Mouse (Mus musculus): ENCODE measurements around the gene Yes1.
"Not testable (repeated sequence)": the region's sequence is repeated elsewhere in the genome, so short reads cannot be mapped to it uniquely, and the experiment has no call there.

Gene Yes1

DNA sequence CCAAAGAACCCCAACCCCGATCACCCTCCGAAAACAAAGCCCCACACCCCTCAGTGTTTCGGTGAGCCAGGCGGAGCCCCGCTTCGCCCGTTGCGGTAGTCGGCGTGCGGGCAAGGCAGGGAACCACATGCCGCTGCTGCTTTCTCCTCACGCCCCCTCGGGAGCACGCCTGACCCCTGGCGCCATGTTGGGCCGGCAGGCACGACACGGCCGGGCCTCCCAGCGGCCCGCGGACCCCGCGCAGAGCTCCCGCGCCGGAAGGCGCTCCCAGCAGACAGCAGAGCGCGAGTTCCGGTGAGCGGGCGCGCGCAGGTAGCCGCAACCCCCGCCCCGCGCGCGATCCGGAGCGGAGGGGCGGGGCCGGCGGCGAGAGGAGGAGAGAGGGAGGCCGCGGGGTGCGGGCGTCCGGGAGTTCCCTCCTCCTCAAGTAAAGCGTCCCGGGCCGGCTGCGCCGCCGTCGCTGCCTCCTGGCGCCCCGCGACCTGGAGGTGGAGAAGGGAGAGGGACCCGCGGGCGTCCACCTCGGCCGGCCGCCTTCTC lies at the start of gene Yes1:
TSS of gene Yes1 (plus strand) at position 371 of the 540 bp plus-strand sequence.
- no peak for DNase-seq (ENCODE audit: low read depth in 1 of 2, low spot score in 2 of 2)

GRCm38 (mm10) chr5:32564697-32565096 lies 46.3 kb upstream of the Yes1 start:
- no peak for DNase-seq (ENCODE audit: low read depth in 1 of 2, low spot score in 2 of 2)

- no peak for DNase-seq (ENCODE audit: low read depth in 1 of 2, low spot score in 2 of 2)
Measured at GRCm38 (mm10) chr5:32571802-32572201, 39.2 kb upstream of the Yes1 start.

DNA sequence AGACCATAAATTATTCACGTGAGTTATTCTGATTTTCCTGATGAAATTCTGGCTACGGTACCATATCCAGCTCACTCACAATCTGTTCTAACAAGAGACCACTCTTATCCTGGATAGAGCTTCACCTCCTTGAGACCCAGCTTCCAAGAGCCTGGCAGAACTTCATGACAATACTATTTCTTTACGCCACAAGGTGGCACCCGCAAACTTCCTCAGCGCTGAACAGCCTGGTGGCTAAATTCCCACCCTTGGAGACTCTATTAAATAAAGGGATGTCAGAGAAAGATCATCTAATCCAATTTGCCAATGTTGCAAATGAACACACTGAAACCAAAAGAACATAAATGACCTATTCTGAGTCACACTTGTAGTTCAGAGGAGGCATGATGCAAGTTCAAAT lies 22.8 kb upstream of the Yes1 start:
- no peak for DNase-seq (ENCODE audit: low read depth in 1 of 2, low spot score in 2 of 2)

GRCm38 (mm10) chr5:32593793-32594192 lies 17.2 kb upstream of the Yes1 start:
- no peak for DNase-seq (ENCODE audit: low read depth in 1 of 2, low spot score in 2 of 2)

GRCm38 (mm10) chr5:32594358-32594757 lies 16.6 kb upstream of the Yes1 start:
- DNase-seq (ENCODE audit: low read depth in 1 of 2, low spot score in 2 of 2), result no peak

DNA sequence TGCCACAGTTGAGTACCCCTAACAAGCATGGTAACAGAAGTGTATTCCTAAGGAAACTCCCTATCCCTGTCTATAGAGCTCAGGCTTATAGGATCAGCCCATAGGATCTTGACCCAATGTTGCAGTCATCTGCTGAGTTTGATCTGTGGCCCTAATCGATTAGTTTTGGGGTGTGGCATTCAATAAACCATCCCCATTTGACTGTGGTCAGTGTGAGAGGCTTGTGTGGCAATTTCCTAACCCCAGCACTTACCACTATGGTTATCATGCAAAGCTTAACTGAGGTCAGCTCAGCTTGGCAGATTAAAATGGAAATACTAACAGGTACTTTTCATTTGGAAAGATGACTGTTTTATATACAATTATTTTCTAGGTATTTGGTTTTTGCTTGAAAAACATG lies 5.1 kb upstream of the Yes1 start:
- no peak for DNase-seq (ENCODE audit: low read depth in 1 of 2, low spot score in 2 of 2)

DNA sequence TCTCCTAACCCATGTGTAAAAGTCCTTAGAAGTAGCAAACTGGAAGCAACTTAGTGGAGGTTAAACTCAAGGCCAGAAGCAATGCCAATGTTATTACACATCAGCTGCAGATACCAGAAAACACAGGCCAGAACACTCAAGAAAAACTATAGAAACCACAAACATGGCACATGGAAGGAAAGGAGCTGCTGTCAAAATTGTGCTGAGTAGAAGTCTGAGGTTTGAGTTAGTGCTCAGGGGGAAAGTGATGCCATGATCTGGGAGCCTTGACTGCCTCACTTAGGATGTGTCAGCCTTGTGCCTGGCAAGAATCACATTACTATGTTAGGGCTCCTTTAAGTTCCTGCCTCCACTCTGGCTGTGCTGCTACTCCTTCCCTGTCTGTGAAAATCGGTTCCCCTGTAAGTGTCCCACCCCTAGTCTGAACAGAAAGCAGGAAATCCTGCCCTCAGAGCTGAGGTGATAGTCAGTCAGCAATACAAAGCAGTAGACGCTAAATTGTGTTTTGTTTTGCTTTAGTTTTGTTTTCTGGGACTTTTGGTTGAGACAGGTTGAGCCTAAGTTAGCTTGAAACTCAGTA lies 3.1 kb upstream of the Yes1 start:
- DNase-seq (ENCODE audit: low read depth in 1 of 2, low spot score in 2 of 2), result no peak

DNA sequence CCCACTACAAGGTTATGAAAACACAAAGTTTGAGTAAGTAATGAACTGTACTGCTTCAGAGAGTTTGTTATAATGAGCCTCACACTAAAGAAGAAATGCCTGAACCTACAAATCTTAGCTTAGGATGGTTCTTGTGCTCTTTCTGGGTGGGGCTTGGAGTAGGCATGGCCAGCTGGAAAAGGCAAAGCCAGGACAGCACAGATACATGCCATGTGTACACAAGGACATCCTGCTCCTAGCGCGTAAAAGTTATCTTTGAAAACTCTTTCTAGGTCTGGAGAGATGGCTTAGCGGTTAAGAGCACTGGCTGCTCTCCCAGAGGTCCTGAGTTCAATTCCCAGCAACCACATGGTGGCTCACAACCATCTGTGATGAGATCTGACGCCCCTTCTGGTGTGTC lies 2.5 kb upstream of the Yes1 start:
- no peak for DNase-seq (ENCODE audit: low read depth in 1 of 2, low spot score in 2 of 2)

GRCm38 (mm10) chr5:32610064-32610800 lies 739 bp upstream of the Yes1 start:
- no peak for DNase-seq (ENCODE audit: low read depth in 1 of 2, low spot score in 2 of 2)

DNA sequence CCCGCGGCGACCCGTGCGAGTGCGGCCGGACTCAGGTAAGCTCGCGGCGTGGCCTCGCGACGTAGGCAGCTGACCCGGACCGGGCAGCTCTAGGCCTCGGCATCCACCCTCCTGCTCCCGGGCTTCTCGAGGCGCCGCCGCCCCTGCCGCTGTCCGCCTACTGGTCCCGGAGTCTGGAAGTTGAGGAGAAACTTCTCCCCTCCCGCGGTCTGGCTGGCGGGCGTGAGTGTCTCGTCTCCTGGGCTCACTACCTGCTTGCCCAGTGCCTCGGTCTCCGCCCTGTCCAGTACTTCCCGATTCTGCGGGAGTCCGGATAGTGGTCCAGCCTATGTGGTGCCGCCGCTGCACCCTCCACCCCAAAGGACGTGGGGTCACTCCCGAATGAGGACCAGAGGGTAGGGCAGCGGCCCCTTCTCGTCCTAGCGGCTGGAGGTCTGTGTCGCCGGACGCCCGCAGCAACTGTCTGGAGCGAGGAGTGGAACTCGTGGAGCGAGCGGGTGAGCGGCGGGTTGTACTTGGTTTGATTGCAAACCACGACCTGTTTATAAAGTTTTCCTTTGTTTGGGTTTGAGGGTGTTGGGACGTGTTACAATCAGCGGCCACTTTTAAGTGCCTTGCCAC lies 480 bp downstream of the Yes1 start:
- DNase-seq (ENCODE audit: low read depth in 1 of 2, low spot score in 2 of 2), result peak in 1 of 2 experiments; percentile 9

DNA sequence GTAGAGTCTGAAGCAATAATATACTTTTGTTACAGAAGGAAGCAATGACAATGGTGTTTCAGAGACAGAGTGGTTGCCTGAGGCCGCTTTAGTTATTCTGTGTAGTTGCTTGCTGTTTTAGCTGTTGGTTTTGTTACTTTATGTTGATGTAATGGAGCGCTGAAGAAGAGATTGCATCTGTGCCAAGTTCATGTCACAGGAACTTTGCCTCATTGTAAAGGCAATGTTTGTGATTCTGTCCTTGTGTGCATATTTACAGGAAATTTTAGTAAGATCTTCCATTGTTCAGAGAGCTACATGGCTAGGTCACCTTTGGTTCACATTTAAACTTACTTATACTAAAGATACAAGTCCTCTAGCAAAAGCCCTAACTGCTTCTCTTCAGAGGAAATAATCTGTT lies 3.3 kb downstream of the Yes1 start:
- DNase-seq (ENCODE audit: low read depth in 1 of 2, low spot score in 2 of 2), result no peak

- DNase-seq (ENCODE audit: low read depth in 1 of 2, low spot score in 2 of 2), result no peak
Measured at GRCm38 (mm10) chr5:32614691-32615090, 3.7 kb downstream of the Yes1 start.

DNA sequence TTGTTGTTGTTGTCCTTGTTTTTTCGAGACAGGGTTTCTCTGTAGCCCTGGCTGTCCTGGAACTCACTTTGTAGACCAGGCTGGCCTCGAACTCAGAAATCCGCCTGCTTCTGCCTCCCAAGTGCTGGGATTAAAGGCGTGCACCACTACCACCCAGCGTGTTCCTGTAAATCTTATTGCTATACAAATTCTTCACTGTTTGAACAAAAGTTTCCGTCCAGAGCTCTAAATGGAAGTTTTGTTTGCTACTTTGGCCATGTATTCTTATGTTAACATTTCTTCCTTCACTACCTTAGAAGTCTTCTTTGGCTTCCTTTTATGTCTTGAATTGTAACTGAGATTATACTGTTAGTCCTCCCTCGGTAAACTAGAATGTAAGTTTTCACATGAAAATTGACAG lies 5.5 kb downstream of the Yes1 start:
- DNase-seq (ENCODE audit: low read depth in 1 of 2, low spot score in 2 of 2), result not testable (repeated sequence)

GRCm38 (mm10) chr5:32617851-32618250 lies 6.9 kb downstream of the Yes1 start:
- no peak for DNase-seq (ENCODE audit: low read depth in 1 of 2, low spot score in 2 of 2)

DNA sequence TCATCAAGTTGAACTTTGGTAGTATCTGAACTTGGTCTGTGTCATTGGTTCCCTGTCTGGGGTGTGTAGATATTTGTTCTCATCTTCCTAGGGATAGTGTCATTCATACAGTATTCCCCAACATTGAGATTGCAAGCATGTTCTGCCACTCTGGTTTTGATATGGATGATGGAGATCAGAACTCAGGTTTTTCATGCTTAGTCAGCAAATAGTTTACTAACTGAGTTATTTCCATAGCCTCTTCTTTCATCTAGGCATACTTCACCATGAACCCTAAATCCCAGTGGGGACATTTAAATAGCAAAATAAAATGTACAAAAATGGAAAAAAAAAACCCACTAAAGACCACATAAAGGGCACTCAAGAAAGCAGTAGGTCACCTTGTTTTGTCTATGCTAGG lies 12.7 kb downstream of the Yes1 start:
- no peak for DNase-seq (ENCODE audit: low read depth in 1 of 2, low spot score in 2 of 2)

DNA sequence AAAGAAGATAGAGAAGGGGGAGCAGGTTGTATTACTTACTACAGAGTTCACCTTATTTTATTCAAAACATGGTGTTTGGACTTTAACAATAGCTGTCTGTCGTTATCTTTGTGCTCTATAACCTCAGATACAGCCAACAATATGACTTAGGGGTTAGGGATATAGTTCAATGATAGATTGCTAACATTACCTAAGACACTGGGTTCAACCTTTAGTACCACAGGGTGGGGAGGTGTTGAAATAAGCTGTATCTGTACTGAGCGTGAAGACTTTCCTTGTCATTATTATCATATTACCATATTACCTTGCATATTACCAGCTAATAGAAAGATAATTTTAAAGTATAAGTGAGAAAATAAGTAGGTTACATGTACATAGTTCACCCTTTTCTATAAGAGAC lies 13.8 kb downstream of the Yes1 start:
- DNase-seq (ENCODE audit: low read depth in 1 of 2, low spot score in 2 of 2), result no peak

DNA sequence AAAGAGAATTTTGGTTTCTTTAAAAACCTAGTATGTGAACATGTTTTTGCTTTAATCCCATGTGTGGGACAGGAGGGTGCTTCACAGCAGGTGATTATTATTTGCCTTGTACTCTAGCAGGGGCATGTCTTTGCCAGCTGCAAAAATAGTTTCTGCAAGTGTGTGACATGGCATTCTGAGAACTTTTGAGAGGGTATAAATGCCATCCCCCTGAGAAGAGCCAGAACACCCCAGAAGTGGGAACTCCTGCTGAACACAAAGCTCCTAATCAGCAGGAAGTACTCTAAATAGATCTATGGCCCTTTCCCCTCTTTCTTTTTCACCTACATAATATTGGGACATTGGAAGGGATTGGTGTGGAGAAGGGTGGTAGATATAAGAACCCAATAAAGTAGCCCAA lies 22.2 kb downstream of the Yes1 start:
- no peak for DNase-seq (ENCODE audit: low read depth in 1 of 2, low spot score in 2 of 2)

DNA sequence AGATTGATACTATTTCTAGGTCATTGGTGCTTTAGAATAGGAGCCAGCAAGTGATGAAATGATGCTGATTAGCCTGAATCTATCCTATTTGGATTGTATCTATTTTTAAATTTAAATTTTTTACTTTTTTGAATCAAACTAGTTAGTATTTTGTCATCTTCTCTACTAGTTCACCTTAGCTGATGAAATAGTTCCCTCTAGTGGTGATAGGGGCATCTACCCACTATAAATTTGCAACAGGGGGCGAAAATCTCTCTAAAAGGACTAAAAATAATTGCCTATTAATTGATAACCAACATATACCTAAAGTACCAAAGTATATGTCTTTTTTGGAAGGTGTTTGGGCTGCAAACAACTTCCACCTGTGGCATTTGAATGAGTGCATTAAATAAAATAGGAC lies 46.4 kb downstream of the Yes1 start:
- DNase-seq (ENCODE audit: low read depth in 1 of 2, low spot score in 2 of 2), result no peak

- DNase-seq (ENCODE audit: low read depth in 1 of 2, low spot score in 2 of 2), result no peak
Measured at GRCm38 (mm10) chr5:32682475-32682874, 71.5 kb downstream of the Yes1 start.

DNA sequence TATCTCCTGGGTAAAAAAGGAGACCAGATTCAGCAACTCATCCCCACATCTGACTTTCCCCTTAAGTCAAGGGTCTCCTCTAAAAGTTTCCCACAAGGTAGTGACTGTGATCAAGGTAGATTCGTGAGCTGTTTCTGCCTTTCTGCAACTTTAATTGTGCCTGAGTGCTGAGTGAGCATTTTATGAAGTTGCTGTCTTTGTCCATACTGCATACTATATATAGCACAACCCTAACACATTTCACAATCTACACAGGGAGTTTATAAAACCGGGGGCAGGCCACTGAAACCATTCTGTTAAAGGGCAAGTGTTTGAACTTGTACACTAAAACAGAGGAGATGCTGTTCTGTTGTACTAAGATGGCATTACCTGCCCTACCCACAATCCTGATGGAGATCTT lies 82.4 kb downstream of the Yes1 start:
- DNase-seq (ENCODE audit: low read depth in 1 of 2, low spot score in 2 of 2), result no peak

GRCm38 (mm10) chr5:32697208-32697867 lies 86.4 kb downstream of the Yes1 start:
- DNase-seq (ENCODE audit: low read depth in 1 of 2, low spot score in 2 of 2), result no peak
